Mouse (Mus musculus) forebrain, embryonic 16.5 days (tissue): ENCODE measurements at regions not wholly inside any gene's neighbourhood (a gene's known extent, or its start where the extent isn't known, plus 50 kb on each side); places are given as distances from the start of the nearest gene placed in this dataset.

ENCODE experiments used
- ATAC-seq: fragments of 200-750 bp; cut with Nextera tagmentation; 2 replicates; pipeline ENCODE4 v1.8.0; 2017; ENCODE audit warnings: mild to moderate bottlenecking, moderate library complexity
- H3K27ac ChIP-seq: fragments of 300-500 bp; sonication (generic); 2 replicates; pipeline ENCODE4 v1.5.1; 2014; ENCODE audit warnings: low read length, control low read depth
- H3K27me3 ChIP-seq: fragments of 300-500 bp; sonication (generic); replicated peaks from 2 replicates; pipeline ENCODE4 v1.6.1; 2014; ENCODE audit warnings: low read length; ENCODE audit not compliant: control insufficient read depth, insufficient read depth
- H3K36me3 ChIP-seq: fragments of 300-500 bp; sonication (generic); 2 replicates; pipeline ENCODE4 v1.6.1; 2014; ENCODE audit not compliant: control insufficient read depth, insufficient read depth
- H3K4me1 ChIP-seq: fragments of 300-500 bp; sonication (generic); replicated peaks from 2 replicates; pipeline ENCODE4 v1.6.1; 2014; ENCODE audit warnings: low read length; ENCODE audit not compliant: control insufficient read depth, insufficient read depth
- H3K4me2 ChIP-seq: fragments of 300-500 bp; sonication (generic); 2 replicates; pipeline ENCODE4 v1.6.1; 2014; ENCODE audit warnings: mild to moderate bottlenecking, low read length, control low read depth
- H3K4me3 ChIP-seq: fragments of 300-500 bp; sonication (generic); replicated peaks from 2 replicates; pipeline ENCODE4 v1.5.1; 2014; ENCODE audit warnings: mild to moderate bottlenecking, low read length, control low read depth
- H3K9ac ChIP-seq: fragments of 300-500 bp; sonication (generic); replicated peaks from 2 replicates; pipeline ENCODE4 v1.6.1; 2014; ENCODE audit warnings: low read depth, low read length, control low read depth
- H3K9me3 ChIP-seq: fragments of 300-500 bp; sonication (generic); 2 replicates; pipeline ENCODE4 v1.6.1; 2016; ENCODE audit warnings: low read length; ENCODE audit not compliant: control insufficient read depth
- WGBS: fragments of 180-500 bp; shearing (Covaris S2); extraction: QIAGEN DNeasy Blood & Tissue Kit; methylation state at CpG from one replicate; pipeline ENCODE4 v1.1.7; 2014; 5-methylcytosine and 5-hydroxymethylcytosine counted together

DNA sequence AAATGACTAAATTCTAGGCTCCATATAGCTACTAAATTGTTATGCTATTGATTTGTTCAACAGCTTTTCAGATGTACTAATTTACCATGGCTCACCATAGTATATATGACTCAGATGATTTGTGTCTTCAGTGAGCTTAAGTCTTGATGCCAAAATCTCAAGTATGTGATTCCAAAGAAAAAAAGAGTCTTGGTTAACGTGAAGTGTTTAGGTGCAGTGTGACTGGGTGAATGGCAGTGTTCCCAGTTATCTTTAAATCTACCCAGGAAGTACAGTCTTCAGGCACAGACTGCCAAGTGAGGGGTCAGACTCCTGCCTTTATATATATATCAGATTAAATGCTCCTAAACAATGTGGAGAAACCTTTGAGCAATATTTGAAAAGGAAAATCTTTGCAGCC lies 300.1 kb upstream of the A1bg start:
- H3K4me3 ChIP-seq, result no peak overlapping the region
- WGBS, result 53% methylated on average over 1 of the region's 1 CpGs
- no peaks in the 10 kb centered on the region for H3K27me3 ChIP-seq
- H3K9ac ChIP-seq, result no peak overlapping the region
- H3K4me2 ChIP-seq, result no peak overlapping the region
- H3K9me3 ChIP-seq, result no peaks in the 10 kb centered on the region
- ATAC-seq, result no peak
- no peaks in the 10 kb centered on the region for H3K36me3 ChIP-seq
- no peak overlapping the region for H3K27ac ChIP-seq
- H3K4me1 ChIP-seq, result no peaks in the 10 kb centered on the region

DNA sequence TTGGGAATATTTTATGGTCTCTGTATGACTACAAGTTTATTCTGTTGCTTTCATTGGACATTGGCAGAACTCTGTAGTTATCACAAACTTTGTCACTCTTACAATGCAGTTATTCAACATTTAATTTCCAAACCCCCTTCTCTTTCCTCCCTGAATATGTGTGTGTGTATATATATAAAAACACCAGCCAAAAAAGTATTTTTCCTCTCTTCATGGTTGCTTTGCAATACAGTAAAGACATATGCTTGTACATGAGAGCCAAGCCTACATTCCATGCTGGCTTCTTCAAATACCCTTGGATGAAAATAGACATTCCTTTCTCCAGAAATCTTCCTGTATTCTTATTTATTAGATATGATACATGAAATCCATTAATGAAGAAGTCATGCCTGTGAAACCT lies 287.3 kb upstream of the A1bg start:
- Histone ChIP-seq H3K9ac (no peak overlapping the region), H3K4me3 (no peak overlapping the region), H3K27ac (no peak overlapping the region), H3K9me3 (no peaks in the 10 kb centered on the region), H3K4me1 (no peaks in the 10 kb centered on the region), H3K36me3 (no peaks in the 10 kb centered on the region), H3K4me2 (no peak overlapping the region), H3K27me3 (no peaks in the 10 kb centered on the region)
- ATAC-seq, result no peak

DNA sequence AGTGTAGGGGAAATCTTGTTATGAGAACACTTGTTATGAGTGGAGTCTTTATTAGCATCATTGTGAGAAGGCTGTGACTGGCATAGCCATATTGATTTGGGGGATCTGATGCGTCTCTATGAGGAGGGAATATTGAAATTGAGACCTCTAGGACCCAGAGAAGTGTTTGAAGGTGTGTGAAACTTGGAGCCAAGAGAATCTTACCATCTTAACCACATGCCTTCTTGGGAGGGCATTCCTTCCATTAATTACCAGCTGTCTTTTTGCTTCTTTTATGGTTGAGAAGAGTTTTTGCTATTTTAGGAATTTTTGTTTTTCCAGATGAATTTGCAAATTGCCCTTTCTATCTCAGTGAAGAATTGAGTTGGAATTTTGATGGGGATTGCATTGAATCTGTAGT lies 267.2 kb upstream of the A1bg start:
- no peak overlapping the region for H3K4me2 ChIP-seq
- no peak overlapping the region for H3K4me3 ChIP-seq
- H3K9ac ChIP-seq, result no peak overlapping the region
- no peak overlapping the region for H3K27ac ChIP-seq
- ATAC-seq, result no peak
- no peaks in the 10 kb centered on the region for H3K27me3 ChIP-seq
- 96% methylated on average over 1 of the region's 1 CpGs for WGBS
- H3K9me3 ChIP-seq, result no peaks in the 10 kb centered on the region
- no peaks in the 10 kb centered on the region for H3K36me3 ChIP-seq
- no peaks in the 10 kb centered on the region for H3K4me1 ChIP-seq

DNA sequence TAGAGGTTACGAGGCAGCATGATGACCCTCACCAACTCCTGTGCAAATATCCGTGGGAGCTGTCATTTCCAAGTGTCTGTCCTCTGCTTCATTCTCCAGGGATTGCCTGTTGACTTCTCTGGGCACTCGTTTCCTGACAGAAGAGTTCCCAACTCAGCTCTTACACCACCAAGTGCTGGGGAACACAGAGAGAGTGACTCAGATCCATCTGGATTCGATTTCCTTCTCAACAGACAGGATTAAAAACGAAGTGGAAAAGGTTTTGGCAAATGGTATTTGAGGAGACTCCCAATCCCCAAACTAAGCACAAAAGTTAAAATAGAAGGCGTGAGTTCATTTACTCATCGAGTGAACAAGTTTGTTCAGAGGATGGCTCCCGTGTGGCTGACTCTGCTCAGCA lies 266.7 kb upstream of the A1bg start:
- ATAC-seq, result no peak
- Histone ChIP-seq H3K9me3 (no peaks in the 10 kb centered on the region), H3K4me2 (no peak overlapping the region), H3K9ac (no peak overlapping the region), H3K4me3 (no peak overlapping the region), H3K27me3 (no peaks in the 10 kb centered on the region), H3K27ac (no peak overlapping the region), H3K4me1 (no peaks in the 10 kb centered on the region), H3K36me3 (no peaks in the 10 kb centered on the region)
- WGBS, result 78% methylated on average over 8 of the region's 8 CpGs

DNA sequence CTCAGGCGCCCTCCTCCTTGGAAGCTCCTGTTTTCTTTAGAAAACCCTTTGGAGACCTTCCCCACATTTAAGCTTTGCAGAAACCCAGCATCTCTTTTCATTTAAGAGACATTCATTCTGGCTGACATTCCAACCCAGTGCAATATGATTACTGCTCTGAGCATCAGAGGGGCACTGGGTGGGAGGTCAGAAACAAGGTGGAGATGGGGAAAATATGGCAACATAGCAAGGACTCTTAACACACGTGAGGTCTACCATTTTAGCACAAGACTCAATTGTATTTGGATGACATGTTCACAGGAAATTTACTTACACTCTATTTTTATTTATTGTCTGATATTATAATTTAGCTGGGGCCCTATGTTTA lies 261.8 kb upstream of the A1bg start:
- no peaks in the 10 kb centered on the region for H3K9me3 ChIP-seq
- H3K9ac ChIP-seq, result no peak overlapping the region
- H3K4me3 ChIP-seq, result no peak overlapping the region
- no peak overlapping the region for H3K4me2 ChIP-seq
- H3K27ac ChIP-seq, result no peak overlapping the region
- no peak for ATAC-seq
- no peaks in the 10 kb centered on the region for H3K36me3 ChIP-seq
- 0 out of 2 replicates have a peak, but pooled peaks cover 3% of the 10 kb centered on the region for H3K4me1 ChIP-seq
- no peaks in the 10 kb centered on the region for H3K27me3 ChIP-seq
- 6% methylated on average over 2 of the region's 2 CpGs for WGBS

DNA sequence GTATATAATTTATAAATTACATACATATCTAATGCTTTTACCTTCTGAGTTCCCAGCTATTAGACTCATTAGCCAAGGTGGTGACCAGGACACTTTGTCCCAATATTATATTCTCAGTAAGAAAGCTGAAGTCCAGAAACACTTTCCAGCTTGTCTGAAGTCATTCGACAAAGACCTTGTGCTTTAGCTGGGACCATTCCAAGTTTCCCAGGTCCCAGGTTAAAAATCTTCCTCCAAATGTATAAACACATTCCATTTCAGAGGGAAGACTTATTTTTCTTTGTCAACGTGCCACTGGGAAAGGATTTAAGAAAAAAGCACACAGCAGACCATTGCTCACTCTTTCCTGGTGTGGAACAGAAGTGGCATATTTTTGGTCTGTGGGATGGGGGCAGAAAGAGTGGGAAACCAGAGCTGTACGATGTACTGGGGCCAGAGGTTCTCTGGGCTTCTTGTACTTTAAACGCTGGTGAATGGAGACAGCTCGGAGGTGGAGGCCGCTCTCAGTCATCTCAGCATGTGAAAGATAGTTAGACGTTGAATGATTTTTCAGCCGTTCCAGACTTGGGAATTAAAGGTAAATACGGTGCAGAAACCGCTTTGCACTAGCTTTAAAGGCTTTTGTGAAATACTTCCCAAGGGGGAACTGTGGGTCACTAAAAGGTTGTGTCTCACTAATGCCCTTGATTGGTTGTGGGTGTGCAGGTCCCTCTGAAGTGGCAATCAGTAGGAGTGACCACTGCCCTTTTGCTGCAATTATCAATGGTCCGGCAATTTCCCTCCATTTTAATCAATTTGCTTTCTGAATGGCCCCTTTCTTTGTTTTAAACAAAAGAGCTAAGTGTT lies 261.2 kb upstream of the A1bg start:
- no peak overlapping the region for H3K9ac ChIP-seq

DNA sequence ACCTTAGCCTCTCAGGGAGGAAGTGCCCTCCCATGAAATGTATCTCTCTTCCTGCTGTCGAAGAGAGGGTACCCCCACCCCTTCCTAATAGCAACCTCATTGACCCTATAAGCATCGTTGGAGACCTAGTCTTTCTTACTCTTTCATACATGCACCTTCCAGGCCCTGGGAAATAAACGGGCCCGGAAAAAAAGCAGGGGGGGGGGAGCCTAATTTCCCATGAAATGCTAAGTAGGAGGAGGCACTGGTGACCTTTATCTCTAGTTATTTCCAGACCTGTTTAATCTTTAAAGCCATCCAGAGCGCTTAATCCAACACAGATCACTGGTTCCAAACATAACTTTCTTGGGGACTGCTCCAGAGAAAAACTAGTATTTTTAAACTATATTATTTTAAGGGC lies 260.5 kb upstream of the A1bg start:
- Histone ChIP-seq H3K27ac (no peak overlapping the region), H3K4me1 (0 out of 2 replicates have a peak, but pooled peaks cover 3% of the 10 kb centered on the region), H3K9me3 (no peaks in the 10 kb centered on the region), H3K4me3 (no peak overlapping the region), H3K27me3 (no peaks in the 10 kb centered on the region), H3K4me2 (no peak overlapping the region), H3K36me3 (no peaks in the 10 kb centered on the region), H3K9ac (no peak overlapping the region)
- ATAC-seq, result no peak
- 14% methylated on average over 5 of the region's 5 CpGs for WGBS

More for the DNA sequence above, 261.2 kb upstream of the A1bg start:
- H3K27ac ChIP-seq, result no peak overlapping the region
- 0 out of 2 replicates have a peak, but pooled peaks cover 3% of the 10 kb centered on the region for H3K4me1 ChIP-seq
- H3K9me3 ChIP-seq, result no peaks in the 10 kb centered on the region
- H3K27me3 ChIP-seq, result no peaks in the 10 kb centered on the region
- H3K4me3 ChIP-seq, result no peak overlapping the region
- no peak for ATAC-seq
- H3K4me2 ChIP-seq, result no peak overlapping the region
- no peaks in the 10 kb centered on the region for H3K36me3 ChIP-seq
- 8% methylated on average over 11 of the region's 11 CpGs for WGBS

DNA sequence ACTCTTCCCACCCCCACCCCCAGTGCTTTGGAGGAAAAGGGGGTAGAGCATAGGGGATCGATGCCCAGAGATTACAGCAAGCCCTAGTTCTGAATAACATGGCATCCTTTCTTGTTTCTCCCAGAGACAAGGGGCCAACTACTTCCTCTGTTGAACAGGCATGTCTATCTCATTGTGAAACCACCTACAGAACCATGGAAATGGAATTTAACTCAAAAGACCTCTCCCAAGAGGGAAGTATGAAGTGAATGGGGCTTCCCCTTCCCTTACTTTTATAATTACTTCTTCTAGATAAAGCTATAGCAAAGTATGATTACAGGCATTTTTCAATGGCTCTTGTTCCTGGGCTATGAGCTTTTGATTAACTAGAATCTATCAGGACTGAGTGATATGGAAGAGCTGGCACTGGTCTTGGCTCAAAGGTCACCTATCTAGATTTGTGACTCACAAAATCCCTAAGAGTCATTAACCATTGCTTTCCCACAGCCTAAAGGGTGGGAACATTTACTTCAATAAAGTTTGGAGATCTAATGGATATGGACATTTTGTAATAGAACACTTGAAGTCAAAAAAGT lies 246.1 kb upstream of the A1bg start:
- Histone ChIP-seq H3K9ac (no peak overlapping the region), H3K4me2 (no peak overlapping the region), H3K36me3 (no peaks in the 10 kb centered on the region), H3K27ac (no peak overlapping the region), H3K4me3 (no peak overlapping the region), H3K27me3 (no peaks in the 10 kb centered on the region), H3K4me1 (no peaks in the 10 kb centered on the region), H3K9me3 (no peaks in the 10 kb centered on the region)
- no peak for ATAC-seq
- 83% methylated on average over 1 of the region's 1 CpGs for WGBS

DNA sequence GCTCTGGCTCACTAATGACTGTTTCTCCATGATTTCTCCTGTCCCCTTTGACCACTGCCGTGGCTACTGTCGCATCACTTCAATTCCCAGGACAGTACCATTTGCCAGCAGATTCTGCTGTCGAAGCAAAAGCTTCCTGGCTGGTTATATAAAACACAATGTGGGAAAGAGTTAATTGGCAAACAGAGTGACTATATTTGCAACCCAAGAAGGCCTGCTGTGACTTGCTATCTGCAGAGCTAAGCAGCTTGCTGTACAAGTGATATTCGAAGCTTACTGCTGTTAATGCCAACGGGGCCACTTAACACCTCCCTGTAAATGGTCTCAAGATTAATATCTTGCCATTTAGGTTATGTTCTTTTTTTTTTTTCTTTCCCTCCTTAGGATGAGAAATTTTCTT lies 242.2 kb upstream of the A1bg start:
- Histone ChIP-seq H3K27ac (no peak overlapping the region), H3K9ac (no peak overlapping the region), H3K27me3 (no peaks in the 10 kb centered on the region), H3K4me1 (no peaks in the 10 kb centered on the region), H3K4me2 (no peak overlapping the region), H3K4me3 (no peak overlapping the region), H3K9me3 (no peaks in the 10 kb centered on the region), H3K36me3 (no peaks in the 10 kb centered on the region)
- peak; percentile 26; the same call in 1 of the 2 replicates for ATAC-seq
- 48% methylated on average over 5 of the region's 5 CpGs for WGBS
